8 mouse cellular contexts compared by ENCODE assay signal in the genomic region with DNA sequence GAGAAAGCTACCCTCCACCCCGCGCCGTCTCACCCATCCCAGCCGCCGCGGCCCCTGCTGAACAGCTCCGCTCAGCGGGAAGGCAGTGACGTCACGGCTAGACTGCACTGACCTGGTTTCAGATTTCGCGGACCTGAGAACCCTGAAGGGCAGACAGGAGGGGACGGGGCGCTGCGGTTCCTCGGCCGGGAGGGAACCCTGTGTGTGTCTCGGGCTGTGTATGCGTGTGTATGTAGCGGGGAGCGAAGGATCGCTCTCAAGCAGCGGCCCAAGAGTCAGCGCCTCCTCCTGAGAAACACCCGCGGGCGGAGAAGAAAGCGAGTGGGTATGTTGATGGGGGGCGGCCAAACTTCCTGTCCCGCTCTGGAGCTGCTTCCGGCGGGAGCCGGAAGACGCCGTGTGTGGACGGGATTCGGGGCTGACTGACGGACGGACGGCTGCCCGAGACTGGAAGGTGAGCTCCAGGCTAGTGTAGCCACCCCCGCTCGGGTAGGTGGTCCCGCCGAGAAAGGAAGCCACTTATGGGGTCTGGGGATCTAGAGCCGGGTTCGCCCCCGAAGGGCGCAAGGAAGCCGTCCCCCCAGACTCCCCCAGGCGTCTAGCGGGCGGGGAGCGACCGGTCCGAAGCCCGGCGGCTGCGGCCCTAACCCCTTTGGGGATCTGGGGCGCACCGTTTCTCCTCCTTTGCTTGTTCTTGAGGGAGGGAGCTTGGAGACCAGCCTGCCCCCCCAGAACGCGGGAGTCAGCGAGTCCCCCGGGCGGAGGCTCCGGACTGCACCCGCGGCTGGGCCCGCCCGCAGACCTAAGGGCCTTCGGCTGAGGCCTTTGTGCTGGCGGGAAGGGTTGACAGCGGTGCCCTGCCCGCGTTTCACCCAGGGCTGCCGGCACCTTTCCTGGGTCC. TPM values are rescaled to one million over a fixed set of nuclear protein-coding genes. Genes with fewer than 3 reads are reported as not detected.
DNase-seq lines count a peak whose midpoint lies in the region; ATAC-seq lines count a peak whose summit lies in the region.

A gene (plus strand): TSS at position 132 of the 901 bp plus-strand sequence.

- peak within 1 kb of the TSS; percentile 82 for H3K4me2 ChIP-seq in heart, embryonic 14.5 days (ENCODE audit: low read length)
- H3K4me2 ChIP-seq in liver, embryonic 13.5 days, result peak within 1 kb of the TSS; percentile 86
- H3K4me2 ChIP-seq in stomach, embryonic 16.5 days (ENCODE audit: low read depth, low read length), result peak within 1 kb of the TSS; percentile 76

- H3K4me3 ChIP-seq in brown adipose tissue, adult 24 weeks (ENCODE audit: insufficient read depth, low read depth, low read length), result peak within 1 kb of the TSS; percentile 84
- H3K4me3 ChIP-seq in heart, embryonic 14.5 days (ENCODE audit: control insufficient read depth in 1 of 2, insufficient read depth in 1 of 2, low read depth in 1 of 2, low read length in 2 of 2), result peak within 1 kb of the TSS; percentile 60 to 100
- peak within 1 kb of the TSS; percentile 99 for H3K4me3 ChIP-seq in liver, embryonic 13.5 days (replicated peaks)
- peak within 1 kb of the TSS; percentile 82 for H3K4me3 ChIP-seq in stomach, embryonic 16.5 days (replicated peaks; ENCODE audit: low read length)

- WGBS in heart, embryonic 14.5 days, result under 1% methylated on average over 77 of the region's 77 CpGs
- under 1% methylated on average over 77 of the region's 77 CpGs for WGBS in liver, embryonic 13.5 days (ENCODE audit: insufficient replicate concordance)
- under 1% methylated on average over 77 of the region's 77 CpGs for WGBS in stomach, embryonic 16.5 days

- peak; percentile 81 for DNase-seq in CD4-positive, CD25-positive, alpha-beta regulatory T cell, adult 2 months (ENCODE audit: low read depth, low spot score)
- DNase-seq in fibroblast of lung, adult 2 months (ENCODE audit: low read depth), result peak; percentile 68
- DNase-seq in kidney, postnatal 14 days, result peak; percentile 94
- DNase-seq in liver, embryonic 13.5 days, result peak; percentile 74
- DNase-seq in neural tube, embryonic 10.5 days (ENCODE audit: extremely low spot score, low spot score), result peak; percentile 92

- no peaks in the 10 kb centered on the region for H3K9me3 ChIP-seq in heart, embryonic 14.5 days (ENCODE audit: control insufficient read depth, low read length)
- no peaks in the 10 kb centered on the region for H3K9me3 ChIP-seq in liver, embryonic 13.5 days (replicated peaks)
- no peaks in the 10 kb centered on the region for H3K9me3 ChIP-seq in stomach, embryonic 16.5 days (replicated peaks; ENCODE audit: control insufficient read depth, low read length)

- peak within 1 kb of the TSS; percentile 95 for H3K27ac ChIP-seq in brown adipose tissue, adult 24 weeks (replicated peaks; ENCODE audit: low read depth, low read length)
- peak within 1 kb of the TSS; percentile 88 to 99 for H3K27ac ChIP-seq in heart, embryonic 14.5 days (replicated peaks in 1 of 2; ENCODE audit: control insufficient read depth in 1 of 2, insufficient read depth in 1 of 2, low read depth in 2 of 2, low read length in 2 of 2)
- H3K27ac ChIP-seq in liver, embryonic 13.5 days, result peak within 1 kb of the TSS; percentile 86
- peak within 1 kb of the TSS; percentile 96 for H3K27ac ChIP-seq in stomach, embryonic 16.5 days (ENCODE audit: low read length)

- ATAC-seq in heart, embryonic 14.5 days (ENCODE audit: insufficient number of reproducible peaks, insufficient read depth, low FRiP score, low read depth), result peak; percentile 92
- peak; percentile 89 for ATAC-seq in liver, embryonic 13.5 days (ENCODE audit: low read depth)
- peak; percentile 94 for ATAC-seq in stomach, embryonic 16.5 days (ENCODE audit: insufficient read depth, low FRiP score)

- no peaks in the 10 kb centered on the region for H3K4me1 ChIP-seq in brown adipose tissue, adult 24 weeks (ENCODE audit: control insufficient read depth, insufficient read depth, insufficient read length, low read length)
- H3K4me1 ChIP-seq in heart, embryonic 14.5 days (ENCODE audit: control insufficient read depth in 2 of 2, insufficient read depth in 2 of 2, low read length in 2 of 2), result peaks cover 0 to 10% of the 10 kb centered on the region in 2 experiments; a peak in 3 of 4 replicates
- peaks cover 52% of the 10 kb centered on the region for H3K4me1 ChIP-seq in liver, embryonic 13.5 days (replicated peaks)
- H3K4me1 ChIP-seq in stomach, embryonic 16.5 days (ENCODE audit: control insufficient read depth, insufficient read depth, low read length), result peaks cover 5% of the 10 kb centered on the region

- H3K9ac ChIP-seq in heart, embryonic 14.5 days (ENCODE audit: low read length), result peak within 1 kb of the TSS; percentile 99
- peak within 1 kb of the TSS; percentile 98 for H3K9ac ChIP-seq in liver, embryonic 13.5 days
- peak within 1 kb of the TSS; percentile 98 for H3K9ac ChIP-seq in stomach, embryonic 16.5 days (ENCODE audit: low read length)

- peaks cover 20% of the 10 kb centered on the region for H3K36me3 ChIP-seq in heart, embryonic 14.5 days (ENCODE audit: control insufficient read depth, insufficient read depth, low read length)
- 0 out of 2 replicates have a peak, but pooled peaks cover 4% of the 10 kb centered on the region for H3K36me3 ChIP-seq in liver, embryonic 13.5 days
- no peaks in the 10 kb centered on the region for H3K36me3 ChIP-seq in stomach, embryonic 16.5 days (ENCODE audit: control insufficient read depth, insufficient read depth, low read length)

- no peaks in the 10 kb centered on the region for H3K27me3 ChIP-seq in heart, embryonic 14.5 days (ENCODE audit: control insufficient read depth, insufficient read depth, low read length)
- H3K27me3 ChIP-seq in liver, embryonic 13.5 days, result no peaks in the 10 kb centered on the region
- H3K27me3 ChIP-seq in stomach, embryonic 16.5 days (ENCODE audit: control insufficient read depth, insufficient read depth, low read length), result no peaks in the 10 kb centered on the region

RNA-seq across cellular contexts. Expression of the gene that starts here (rescaled TPM):
- polyA plus RNA-seq in brown adipose tissue, adult 24 weeks (2012; ENCODE audit: insufficient read depth, insufficient read length, missing spikeins), result 11.5 and 15.7 TPM in 2 replicates
- polyA plus RNA-seq in heart, embryonic 14.5 days (2014; fragmentation: Nextera tagmentation; extraction: Ambion mirVana), result 53.1 and 55.4 TPM in 2 replicates
- polyA plus RNA-seq in liver, embryonic 13.5 days (2015; fragmentation: Nextera tagmentation; extraction: Ambion mirVana), result 44.5 and 49.1 TPM in 2 replicates
- 65.4 and 70.2 TPM in 2 replicates for polyA plus RNA-seq in stomach, embryonic 16.5 days (2015; fragmentation: Nextera tagmentation; extraction: Ambion mirVana)

Comparison
In these comparisons a context has a peak if more than half of its experiments do, and no peak if none do; other contexts are left out.
1. Peak in every context shown above with its lines: DNase-seq, ATAC-seq, H3K4me3 ChIP-seq and H3K27ac ChIP-seq.